ENCODE assay signal across 8 mouse cellular contexts in genomic region chr7:4532005-4532729, GRCm38 (mm10). TPM values are rescaled to one million over a fixed set of nuclear protein-coding genes. Genes with fewer than 3 reads are reported as not detected.
DNase-seq lines count a peak whose midpoint lies in the region; ATAC-seq lines count a peak whose summit lies in the region.

Gene Dnaaf3, minus strand, starts transcription at chr7:4532453.

- no peaks in the 10 kb centered on the region for H3K36me3 ChIP-seq in embryonic facial prominence, embryonic 15.5 days
- H3K36me3 ChIP-seq in megakaryocyte, embryonic 14.5 days (replicated peaks; ENCODE audit: low read length), result no peaks in the 10 kb centered on the region
- H3K36me3 ChIP-seq in stomach, embryonic 15.5 days, result no peaks in the 10 kb centered on the region

- no peak within 1 kb of the TSS for H3K27ac ChIP-seq in embryonic facial prominence, embryonic 15.5 days (replicated peaks)
- H3K27ac ChIP-seq in stomach, embryonic 15.5 days, result no peak within 1 kb of the TSS

- H3K9ac ChIP-seq in embryonic facial prominence, embryonic 15.5 days, result 0 out of 2 replicates have a peak within 1 kb of the TSS, but pooled peaks have one; percentile 2
- H3K9ac ChIP-seq in stomach, embryonic 15.5 days, result 0 out of 2 replicates have a peak within 1 kb of the TSS, but pooled peaks have one; percentile 12

- WGBS in embryonic facial prominence, embryonic 15.5 days, result 2% methylated on average over 28 of the region's 28 CpGs
- 6% methylated on average over 28 of the region's 28 CpGs for WGBS in stomach, embryonic 15.5 days

- H3K27me3 ChIP-seq in embryonic facial prominence, embryonic 15.5 days, result peaks cover 8% of the 10 kb centered on the region; the same call in 1 of the 2 replicates
- H3K27me3 ChIP-seq in megakaryocyte, embryonic 14.5 days (replicated peaks), result peaks cover 38% of the 10 kb centered on the region
- no peaks in the 10 kb centered on the region for H3K27me3 ChIP-seq in stomach, embryonic 15.5 days (replicated peaks)

- H3K9me3 ChIP-seq in embryonic facial prominence, embryonic 15.5 days (replicated peaks), result no peaks in the 10 kb centered on the region
- no peaks in the 10 kb centered on the region for H3K9me3 ChIP-seq in megakaryocyte, embryonic 14.5 days
- H3K9me3 ChIP-seq in stomach, embryonic 15.5 days, result no peaks in the 10 kb centered on the region

- H3K4me2 ChIP-seq in embryonic facial prominence, embryonic 15.5 days (replicated peaks), result peak within 1 kb of the TSS; percentile 49
- H3K4me2 ChIP-seq in stomach, embryonic 15.5 days, result peak within 1 kb of the TSS; percentile 71

- ATAC-seq in embryonic facial prominence, embryonic 15.5 days (ENCODE audit: insufficient number of reproducible peaks, low FRiP score, low TSS enrichment, low read depth), result peak; percentile 86
- peak; percentile 92 for ATAC-seq in stomach, embryonic 15.5 days (ENCODE audit: insufficient read depth, low FRiP score, low read depth)

- DNase-seq in adrenal gland, postnatal 10 days, result peak; percentile 83
- DNase-seq in heart, postnatal 10 days, result peak; percentile 81 to 82
- peak; percentile 82 to 85 for DNase-seq in kidney, postnatal 36 days
- DNase-seq in frontal cortex, postnatal 36 days (ENCODE audit: low spot score in 2 of 2), result no peak
- DNase-seq in thymus, adult 18-20 months, result no peak

- intact Hi-C loops in heart, postnatal 10 days (cut with DNase I), result no loop called here

- peaks cover 10% of the 10 kb centered on the region for H3K4me1 ChIP-seq in embryonic facial prominence, embryonic 15.5 days
- peaks cover 18% of the 10 kb centered on the region for H3K4me1 ChIP-seq in megakaryocyte, embryonic 14.5 days
- peaks cover 8% of the 10 kb centered on the region; the same call in 1 of the 2 replicates for H3K4me1 ChIP-seq in stomach, embryonic 15.5 days

- H3K4me3 ChIP-seq in embryonic facial prominence, embryonic 15.5 days (replicated peaks), result peak within 1 kb of the TSS; percentile 30
- peak within 1 kb of the TSS; percentile 79 for H3K4me3 ChIP-seq in megakaryocyte, embryonic 14.5 days (replicated peaks)
- peak within 1 kb of the TSS; percentile 38 for H3K4me3 ChIP-seq in stomach, embryonic 15.5 days (replicated peaks)

RNA-seq across cellular contexts. Expression of gene Dnaaf3, which starts in this region (rescaled TPM):
- total RNA-seq in adrenal gland, postnatal 10 days (2021), result 1 to 10 TPM in 1 of 2 experiments, under 1 TPM in 1; 0.60 to 1.1 TPM
- polyA plus RNA-seq in embryonic facial prominence, embryonic 15.5 days (2015; fragmentation: Nextera tagmentation; extraction: Ambion mirVana), result 4.4 and 7.8 TPM in 2 replicates
- total RNA-seq in heart, postnatal 10 days (2021), result under 1 TPM; 0.81 to 0.87 TPM
- 1.3 and 5.0 TPM in 2 replicates for polyA plus RNA-seq in megakaryocyte, embryonic 14.5 days (2012; ENCODE audit: insufficient read depth, low replicate concordance)
- polyA plus RNA-seq in stomach, embryonic 15.5 days (2015; fragmentation: Nextera tagmentation; extraction: Ambion mirVana), result 1.3 and 1.7 TPM in 2 replicates

Comparison
In these comparisons a context has a peak if more than half of its experiments do, and no peak if none do; other contexts are left out.
1. Peak in DNase-seq in heart, postnatal 10 days; RNA of the gene not detected or under 1 TPM.
2. DNase-seq: peak in adrenal gland, postnatal 10 days (single experiment) and kidney, postnatal 36 days (2 of 2); none in frontal cortex, postnatal 36 days (0 of 2) and thymus, adult 18-20 months (0 of 2).
3. Peak in every context shown above with its lines, with median percentiles within 50 percentile points of each other: H3K4me3 ChIP-seq.